Mouse (Mus musculus): ENCODE results near the gene Card11. TPM values are rescaled to one million over a fixed set of nuclear protein-coding genes. Genes with fewer than 3 reads are reported as not detected.

The Card11 gene
- total RNA-seq, 2 experiments from 2014 or later, result 0.43 to 0.55 TPM

- DNase-seq (ENCODE audit: low spot score), result no peak
Observed at GRCm38 (mm10) chr5:140992093-140993070, 8.0 kb downstream of the Card11 start.

- no peak for DNase-seq (ENCODE audit: low spot score)
Observed at GRCm38 (mm10) chr5:140985311-140986050, 14.9 kb downstream of the Card11 start.

GRCm38 (mm10) chr5:140981370-140981805 lies 19.0 kb downstream of the Card11 start:
- DNase-seq (ENCODE audit: low spot score), result no peak

- no peak for DNase-seq (ENCODE audit: low spot score)
Observed at GRCm38 (mm10) chr5:140980783-140981182, 19.6 kb downstream of the Card11 start.

GRCm38 (mm10) chr5:140980051-140980450 lies 20.3 kb downstream of the Card11 start:
- no peak for DNase-seq (ENCODE audit: low spot score)

GRCm38 (mm10) chr5:140962945-140963344 lies 37.4 kb downstream of the Card11 start:
- DNase-seq (ENCODE audit: low spot score), result peak; percentile 2

- no peak for DNase-seq (ENCODE audit: low spot score)
Observed at GRCm38 (mm10) chr5:140960732-140961131, 39.6 kb downstream of the Card11 start.

GRCm38 (mm10) chr5:140959160-140959559 lies 41.2 kb downstream of the Card11 start:
- DNase-seq (ENCODE audit: low spot score), result no peak

GRCm38 (mm10) chr5:140957106-140957505 lies 43.3 kb downstream of the Card11 start:
- DNase-seq (ENCODE audit: low spot score), result no peak

- DNase-seq (ENCODE audit: low spot score), result no peak
Observed at GRCm38 (mm10) chr5:140955666-140956065, 44.7 kb downstream of the Card11 start.

GRCm38 (mm10) chr5:140951801-140952200 lies 48.6 kb downstream of the Card11 start:
- no peak for DNase-seq (ENCODE audit: low spot score)

- no peak for DNase-seq (ENCODE audit: low spot score)
Observed at GRCm38 (mm10) chr5:140948009-140948408, 52.4 kb downstream of the Card11 start.

GRCm38 (mm10) chr5:140946034-140946433 lies 54.3 kb downstream of the Card11 start:
- no peak for DNase-seq (ENCODE audit: low spot score)

GRCm38 (mm10) chr5:140944382-140945125 lies 55.8 kb downstream of the Card11 start:
- DNase-seq (ENCODE audit: low spot score), result no peak

- DNase-seq (ENCODE audit: low spot score), result no peak
Observed at GRCm38 (mm10) chr5:140940923-140941491, 59.4 kb downstream of the Card11 start.

- DNase-seq (ENCODE audit: low spot score), result no peak
Observed at GRCm38 (mm10) chr5:140940257-140940922, 60.0 kb downstream of the Card11 start.

- no peak for DNase-seq (ENCODE audit: low spot score)
Observed at GRCm38 (mm10) chr5:140936816-140937215, 63.6 kb downstream of the Card11 start.

GRCm38 (mm10) chr5:140935848-140936247 lies 64.5 kb downstream of the Card11 start:
- DNase-seq (ENCODE audit: low spot score), result no peak

GRCm38 (mm10) chr5:140934639-140935315 lies 65.6 kb downstream of the Card11 start:
- DNase-seq (ENCODE audit: low spot score), result no peak

Measured in gastrocnemius, adult 18-20 months (tissue).